Comparison of ENCODE assay signal across 8 mouse cellular contexts in genomic region chr5:52878847-52879246, GRCm38 (mm10). TPM values are rescaled to one million over a fixed set of nuclear protein-coding genes. Genes with fewer than 3 reads are reported as not detected.
DNase-seq lines count a peak whose midpoint lies in the region; ATAC-seq and TF ChIP-seq lines count a peak whose summit lies in the region.

No protein-coding gene starts in this region.

- TF ChIP-seq CTCF in Patski (IDR thresholded peaks at IDR 0.05) = peak; percentile 91
- peak; percentile 75 for TF ChIP-seq CTCF in midbrain, postnatal 0 days (IDR thresholded peaks at IDR 0.05)

- no peaks in the 10 kb centered on the region for H3K36me3 ChIP-seq in limb, embryonic 12.5 days
- no peaks in the 10 kb centered on the region for H3K36me3 ChIP-seq in midbrain, postnatal 0 days (ENCODE audit: insufficient read depth, low read length)

- POLR2A ChIA-PET in Patski (lab: Charles Lee) = interaction anchor here (1.2 kb wide), 1 partner anchor 245 kb away, joined by 3 read pairs; no protein-coding TSS in a partner anchor

- H3K4me2 ChIP-seq in limb, embryonic 12.5 days = peak overlapping the region; percentile 27
- H3K4me2 ChIP-seq in midbrain, postnatal 0 days (ENCODE audit: low read depth, low read length, poor library complexity, severe bottlenecking) = no peak overlapping the region

- no peak overlapping the region for H3K27ac ChIP-seq in limb, embryonic 12.5 days
- no peak overlapping the region for H3K27ac ChIP-seq in midbrain, postnatal 0 days (ENCODE audit: low read depth, low read length)

- H3K4me1 ChIP-seq in limb, embryonic 12.5 days (replicated peaks) = no peaks in the 10 kb centered on the region
- no peaks in the 10 kb centered on the region for H3K4me1 ChIP-seq in midbrain, postnatal 0 days (ENCODE audit: insufficient read depth, low read length)

- DNase-seq in 3T3-L1 (ENCODE audit: low read depth, low spot score) (peak; percentile 88), Patski (ENCODE audit: low read depth, low spot score) (peak; percentile 43)
- DNase-seq in cerebellum, postnatal 36 days = peak; percentile 75 to 76
- peak; percentile 35 to 61 for DNase-seq in kidney, adult 8-10 months
- DNase-seq in midbrain, postnatal 0 days (ENCODE audit: low spot score) = peak; percentile 85
- DNase-seq in testis, postnatal 10 days (ENCODE audit: low spot score) = peak; percentile 73

- ATAC-seq in Patski = peak; percentile 19
- ATAC-seq in granulocyte monocyte progenitor cell, adult 5-6 weeks (replicated peaks; ENCODE audit: poor library complexity, severe bottlenecking) = peak; percentile 86
- 0 out of 2 replicates have a peak, but pooled peaks have one; percentile 77 for ATAC-seq in limb, embryonic 12.5 days (ENCODE audit: insufficient number of reproducible peaks, insufficient read depth, low FRiP score, low TSS enrichment, low read depth)
- ATAC-seq in midbrain, postnatal 0 days (ENCODE audit: low FRiP score) = 0 out of 2 replicates have a peak, but pooled peaks have one; percentile 58

- H3K9me3 ChIP-seq in limb, embryonic 12.5 days = peaks cover 2% of the 10 kb centered on the region; the same call in 1 of the 2 replicates
- H3K9me3 ChIP-seq in midbrain, postnatal 0 days (ENCODE audit: low read length) = no peaks in the 10 kb centered on the region

- in situ Hi-C loops in Patski (cut with MboI; ENCODE audit: low pct_unique_long_range_greater_than_20kb) = no loop called here

- 4% methylated on average over 8 of the region's 14 CpGs for WGBS in limb, embryonic 12.5 days
- 5% methylated on average over 8 of the region's 14 CpGs for WGBS in midbrain, postnatal 0 days

- no peak overlapping the region for H3K4me3 ChIP-seq in limb, embryonic 12.5 days (replicated peaks)
- no peak overlapping the region for H3K4me3 ChIP-seq in midbrain, postnatal 0 days (ENCODE audit: low read depth, low read length)

- no peaks in the 10 kb centered on the region for H3K27me3 ChIP-seq in Patski
- H3K27me3 ChIP-seq in limb, embryonic 12.5 days = no peaks in the 10 kb centered on the region; the same call in none of the 2 replicates
- H3K27me3 ChIP-seq in midbrain, postnatal 0 days (ENCODE audit: insufficient read depth, low read length) = no peaks in the 10 kb centered on the region

- CTCF ChIA-PET in Patski (lab: Charles Lee) = interaction anchor here (0.9 to 2.5 kb wide), 3 partner anchors 131 to 245 kb away, joined by 3 to 24 read pairs (median 5); no protein-coding TSS in a partner anchor

- H3K9ac ChIP-seq in limb, embryonic 12.5 days (replicated peaks) = no peak overlapping the region
- H3K9ac ChIP-seq in midbrain, postnatal 0 days (replicated peaks; ENCODE audit: low read length, poor library complexity, severe bottlenecking) = no peak overlapping the region

RNA-seq across cellular contexts. Expression of gene Anapc4, which starts 45.0 kb away (rescaled TPM):
- 179 TPM for polyA plus RNA-seq in Patski (2021)
- total RNA-seq in granulocyte monocyte progenitor cell, adult 5-6 weeks (2014; fragmentation: Nextera tagmentation) = 71.3 and 92.1 TPM in 2 replicates
- total RNA-seq in granulocyte monocyte progenitor cell, adult 5-6 weeks (2017) = 63.8 and 70.1 TPM in 2 replicates
- 125 and 128 TPM in 2 replicates for polyA plus RNA-seq in limb, embryonic 12.5 days (2016; fragmentation: Nextera tagmentation; extraction: Ambion mirVana)
- total RNA-seq in midbrain, postnatal 0 days (2014; rRNA removed) = 66.4 and 71.1 TPM in 2 replicates
- 72.3 and 74.4 TPM in 2 replicates for polyA plus RNA-seq in midbrain, postnatal 0 days (2015; fragmentation: Nextera tagmentation; extraction: Ambion mirVana)

Comparison
In these comparisons a context has a peak if more than half of its experiments do, and no peak if none do; other contexts are left out.
1. ATAC-seq: peak in every context shown above with its lines; median percentile 86 in granulocyte monocyte progenitor cell, adult 5-6 weeks; 77 in limb, embryonic 12.5 days; 58 in midbrain, postnatal 0 days; 19 in Patski.